Mouse (Mus musculus) right cerebral cortex, postnatal 14 days (tissue): ENCODE results near the gene Gbf1.

ENCODE experiments used
- DNase-seq: peaks from one replicate; pipeline ENCODE4 v3.0.0; 2022

Gene Gbf1

DNA sequence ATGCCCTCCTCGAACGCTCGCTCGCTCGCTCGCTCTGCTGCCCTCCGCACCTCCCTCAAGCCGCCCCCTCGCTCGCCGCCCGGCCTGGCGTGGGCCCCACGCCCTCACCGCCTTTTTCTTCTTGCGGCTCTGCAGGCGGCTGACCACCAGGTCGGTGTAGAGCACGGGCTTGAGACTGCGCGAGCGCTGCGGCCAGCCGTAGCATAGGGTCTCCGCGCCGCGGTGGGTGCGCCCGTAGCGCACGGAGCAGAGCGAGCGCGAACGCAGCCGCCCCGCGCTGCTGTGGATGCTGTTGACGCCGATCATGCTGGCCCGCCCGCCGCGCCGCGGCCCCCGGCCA is 165.2 kb downstream of the Gbf1 start:
- DNase-seq = peak; percentile 23

DNA sequence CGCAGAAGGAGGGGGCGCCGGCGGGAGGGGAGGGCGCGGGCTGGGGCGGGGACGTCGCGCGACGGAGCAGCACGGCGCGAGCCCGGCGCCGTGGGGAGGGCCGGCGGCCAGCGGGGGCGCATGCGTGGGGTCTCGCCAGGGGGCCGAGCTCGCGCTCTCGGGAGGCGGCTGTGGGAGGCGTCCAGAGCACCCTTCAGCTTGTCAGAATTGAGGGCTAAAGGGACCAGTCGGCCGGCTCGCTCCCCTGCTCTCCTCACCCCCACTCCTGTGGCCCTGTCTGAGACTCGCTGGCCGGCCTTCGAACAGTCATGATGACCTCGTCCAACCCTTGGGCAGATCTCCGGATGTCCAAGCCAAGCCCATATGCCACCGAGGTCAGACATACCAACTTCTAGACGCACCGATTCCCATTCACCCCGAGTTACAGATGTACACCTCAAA is 165.7 kb downstream of the Gbf1 start:
- peak; percentile 70 for DNase-seq

DNA sequence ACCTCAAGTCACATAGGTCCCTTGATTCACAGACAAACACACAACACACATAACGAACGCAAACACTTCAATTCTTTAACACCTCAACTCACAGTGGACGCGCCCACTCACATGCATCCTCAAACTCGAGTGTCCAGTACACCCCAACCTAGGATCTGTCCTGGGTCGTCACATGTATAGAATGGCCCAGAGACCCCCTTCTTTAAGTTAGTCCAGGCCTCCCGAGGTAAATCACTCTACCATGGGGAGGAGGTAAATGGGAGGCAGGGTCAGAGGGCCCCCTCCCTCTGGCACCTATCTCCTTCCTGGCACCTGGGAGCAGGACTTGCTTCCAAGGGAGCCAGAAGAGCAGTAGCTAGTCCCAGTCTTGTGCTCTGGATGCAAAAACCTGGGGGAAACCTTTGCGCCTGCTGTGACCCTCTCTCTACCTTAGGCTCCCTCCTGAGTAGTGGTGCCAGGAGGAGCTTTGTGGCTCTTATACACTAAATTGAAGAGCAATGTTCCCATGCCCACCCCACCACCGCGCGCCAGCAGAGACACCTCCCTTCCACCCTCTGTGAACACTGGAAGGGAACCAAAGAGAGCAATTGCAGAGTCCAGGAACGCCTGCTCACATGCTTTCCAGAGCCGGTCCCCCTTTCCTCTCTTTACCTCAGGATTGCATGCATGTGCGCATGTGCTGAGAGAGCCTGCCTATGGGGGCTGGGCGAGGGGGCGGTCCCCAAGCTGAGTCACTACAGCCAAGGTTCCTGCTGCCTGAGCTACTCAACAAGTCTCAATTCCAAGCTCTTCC is 166.5 kb downstream of the Gbf1 start:
- peak; percentile 87 for DNase-seq

DNA sequence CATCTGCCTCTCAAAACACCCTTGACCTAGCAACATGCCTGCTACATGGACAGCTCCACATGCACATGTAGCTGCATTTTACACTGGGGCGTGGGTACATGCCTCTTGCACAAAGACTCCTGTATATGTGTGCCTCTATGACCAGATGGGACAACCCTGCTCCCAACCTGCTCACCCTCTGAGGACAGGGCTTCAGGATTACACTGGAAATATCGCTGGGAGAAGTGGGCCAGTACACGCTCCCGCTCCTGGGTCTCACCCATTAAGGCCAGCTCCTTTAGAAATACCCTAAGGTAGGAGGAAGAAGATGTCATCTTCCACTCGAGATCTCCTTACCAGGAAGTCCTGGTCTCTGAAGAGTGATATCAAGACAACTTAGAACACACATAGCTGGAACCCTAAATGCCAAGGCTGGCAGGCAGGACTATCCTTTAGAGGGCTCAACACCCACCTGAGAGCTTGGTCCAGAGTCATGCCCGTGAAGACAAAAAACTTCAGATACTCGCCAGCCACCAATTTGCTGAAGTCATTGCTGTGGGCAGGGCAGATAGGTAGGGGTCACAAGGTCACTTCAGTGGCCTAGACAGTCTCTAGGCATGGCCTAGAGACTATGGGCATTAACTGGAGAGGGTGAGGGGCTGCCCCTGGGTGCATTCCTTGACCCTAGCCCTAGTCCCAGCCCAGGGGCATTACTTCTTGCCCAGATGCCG is 167.9 kb downstream of the Gbf1 start:
- no peak for DNase-seq

DNA sequence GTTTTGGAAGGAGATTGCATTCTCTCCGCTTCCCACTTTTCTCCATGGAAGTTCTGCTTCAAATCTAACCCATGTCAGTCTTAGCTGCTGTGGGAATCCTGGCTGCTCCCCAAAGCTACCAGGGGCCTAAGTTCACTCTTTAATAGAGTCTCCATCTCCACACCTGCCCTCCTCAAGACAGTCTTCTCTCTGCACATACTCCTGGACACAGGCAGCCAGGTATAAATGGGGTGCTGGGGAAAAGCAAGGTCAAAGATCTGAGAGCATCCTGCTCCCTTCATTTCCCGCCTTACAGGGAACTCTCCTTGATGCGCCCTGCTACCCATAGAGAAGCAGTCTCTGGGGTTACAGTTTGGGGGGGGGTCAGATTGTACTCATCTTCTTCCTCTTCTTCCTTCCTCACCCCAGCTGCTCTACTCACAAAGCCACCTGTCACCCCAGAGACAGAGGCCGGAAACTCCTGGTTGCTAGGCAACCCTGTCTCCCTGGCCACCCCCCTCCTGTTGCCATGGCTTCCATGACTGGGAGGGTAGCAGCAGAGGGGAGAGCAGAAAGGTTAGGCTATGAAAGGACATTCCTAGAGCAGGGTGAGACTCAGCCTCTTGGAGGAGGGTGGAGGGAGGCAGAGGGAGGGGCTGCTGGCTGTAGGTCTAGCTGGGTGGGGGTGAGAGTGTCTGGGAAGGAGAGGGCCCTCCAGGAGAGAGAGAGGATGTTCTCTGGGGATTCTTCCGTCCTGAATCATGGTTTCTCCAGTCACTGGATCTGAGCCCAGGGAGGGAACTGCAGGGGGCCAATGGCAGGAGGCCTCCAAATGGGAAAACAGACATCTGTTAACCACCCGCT is 169.0 kb downstream of the Gbf1 start:
- DNase-seq = no peak

DNA sequence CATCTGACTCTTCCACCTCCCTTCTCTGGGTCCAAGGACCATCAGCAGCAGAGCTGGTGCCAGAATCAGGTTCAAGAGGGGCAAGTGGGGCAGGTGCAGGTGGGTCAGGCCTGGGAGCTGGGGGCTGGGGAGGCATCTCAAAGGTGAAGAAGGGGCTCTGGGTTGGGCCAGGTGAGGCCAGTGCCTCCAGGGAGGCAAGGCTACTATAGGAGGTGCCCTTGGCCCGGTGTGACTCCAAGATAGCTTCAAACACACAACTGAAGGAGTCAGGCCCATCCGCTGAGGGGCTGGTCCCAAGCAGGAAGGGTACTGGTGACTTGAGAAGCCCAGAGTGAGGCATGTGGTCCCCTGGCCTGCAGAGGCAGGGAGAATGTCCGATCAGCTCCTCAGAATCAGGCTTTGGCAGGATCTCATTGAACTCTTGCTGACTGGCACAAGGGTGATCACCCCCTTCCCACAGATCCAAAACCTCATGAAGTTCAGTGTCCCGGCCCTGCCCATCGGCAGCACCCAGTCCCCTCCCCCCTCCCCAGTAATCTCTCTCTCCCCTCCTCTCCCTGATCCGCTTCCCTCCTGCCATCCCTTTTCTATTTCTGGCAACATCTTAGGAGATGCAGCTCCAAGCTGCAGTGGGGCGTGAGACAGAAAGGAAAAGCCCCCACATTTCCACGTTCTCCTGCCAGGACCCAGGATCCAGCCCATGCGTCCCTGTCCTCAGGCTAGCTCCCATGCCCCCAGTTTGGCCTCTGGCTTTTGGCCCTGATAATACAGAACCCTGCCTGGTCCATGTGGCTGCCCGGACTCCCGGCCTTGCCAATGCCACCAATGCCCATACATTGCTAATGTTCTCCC is 170.1 kb downstream of the Gbf1 start:
- no peak for DNase-seq

DNA sequence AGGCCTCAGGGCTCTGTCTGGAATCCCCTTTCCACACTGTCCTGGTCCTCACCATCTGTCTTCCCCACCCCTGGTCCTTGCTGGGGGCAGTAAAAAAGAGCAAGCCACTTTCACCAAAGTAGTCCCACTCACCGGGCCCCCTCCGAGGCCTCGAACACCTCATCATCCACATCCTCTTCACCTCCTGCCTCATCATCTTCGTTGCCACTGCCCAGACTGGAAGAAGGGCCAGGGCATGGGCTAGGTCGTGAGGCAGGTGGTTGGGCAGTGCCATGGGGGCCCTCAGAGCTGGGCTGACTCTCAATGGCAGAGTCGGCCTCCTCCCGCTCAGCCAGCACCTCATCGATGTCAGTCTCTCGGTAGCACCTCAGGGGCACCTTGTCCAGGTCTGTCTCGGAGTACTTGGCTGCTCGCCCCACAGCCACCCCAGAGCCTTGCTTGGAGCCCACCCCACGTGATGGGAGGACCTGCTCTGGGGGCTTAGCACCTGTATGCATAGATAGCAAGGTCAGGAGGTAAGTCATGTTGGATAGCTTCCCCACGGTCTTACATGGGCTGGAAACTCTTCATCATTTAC is 170.8 kb downstream of the Gbf1 start:
- DNase-seq = no peak

DNA sequence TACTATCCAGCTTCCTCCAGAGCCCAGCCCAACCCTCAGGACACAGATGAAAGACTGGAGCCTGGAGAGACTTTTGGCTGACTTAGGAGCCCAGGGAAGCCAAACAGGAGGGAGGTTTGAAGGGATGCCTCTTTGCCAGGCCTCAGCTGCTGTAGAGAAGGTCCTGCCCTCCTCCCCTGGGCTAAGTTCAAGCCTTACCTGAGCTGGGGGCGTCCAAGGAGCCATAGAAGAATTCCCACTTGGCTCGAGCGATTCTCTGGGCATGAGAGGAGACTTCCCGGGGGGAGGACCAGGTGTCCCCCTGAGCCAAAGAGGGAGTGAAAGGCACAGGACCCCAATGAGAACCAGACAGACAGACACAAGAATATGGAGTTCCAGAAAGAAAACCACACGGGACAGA is 171.4 kb downstream of the Gbf1 start:
- DNase-seq = no peak

DNA sequence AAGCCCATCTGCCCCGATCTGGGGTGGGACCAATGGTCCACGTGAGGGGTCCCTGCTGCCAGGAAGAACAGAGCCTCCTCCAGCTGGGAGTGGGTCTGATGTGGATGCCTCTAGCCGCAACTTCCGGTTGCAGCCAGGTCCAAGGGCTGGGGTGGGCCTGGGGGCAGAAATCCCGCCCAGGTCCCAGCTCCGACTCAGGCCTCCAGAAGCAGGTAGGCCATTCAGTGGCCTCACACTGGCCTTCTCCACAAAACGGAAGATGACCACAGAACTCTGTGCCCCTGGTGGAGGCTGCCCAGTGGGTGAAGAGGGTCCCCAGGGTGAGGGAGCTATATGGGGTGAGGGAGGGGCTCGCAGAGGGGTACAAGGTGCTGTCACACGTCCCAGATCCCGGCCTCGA is 172.1 kb downstream of the Gbf1 start:
- no peak for DNase-seq

DNA sequence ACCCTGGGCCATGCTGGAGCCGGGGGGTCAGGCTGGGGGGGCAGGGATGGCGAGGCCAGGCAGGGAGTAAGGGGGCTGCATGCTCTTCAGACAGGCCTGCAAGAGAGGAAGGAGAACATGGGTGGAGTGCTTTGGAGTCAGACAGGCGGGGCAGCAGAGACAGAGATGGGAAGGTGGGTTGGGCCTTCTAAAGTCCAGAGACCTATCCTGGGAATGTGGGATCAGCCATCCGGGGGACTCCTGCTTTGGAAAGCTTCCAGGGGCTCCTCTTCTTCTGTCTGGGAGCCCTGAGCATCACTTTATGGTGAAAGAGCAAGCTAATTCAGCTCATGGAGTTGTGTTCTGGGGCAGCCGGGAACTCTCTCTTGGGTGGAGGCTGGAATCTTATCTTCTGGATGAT is 172.6 kb downstream of the Gbf1 start:
- DNase-seq = no peak

DNA sequence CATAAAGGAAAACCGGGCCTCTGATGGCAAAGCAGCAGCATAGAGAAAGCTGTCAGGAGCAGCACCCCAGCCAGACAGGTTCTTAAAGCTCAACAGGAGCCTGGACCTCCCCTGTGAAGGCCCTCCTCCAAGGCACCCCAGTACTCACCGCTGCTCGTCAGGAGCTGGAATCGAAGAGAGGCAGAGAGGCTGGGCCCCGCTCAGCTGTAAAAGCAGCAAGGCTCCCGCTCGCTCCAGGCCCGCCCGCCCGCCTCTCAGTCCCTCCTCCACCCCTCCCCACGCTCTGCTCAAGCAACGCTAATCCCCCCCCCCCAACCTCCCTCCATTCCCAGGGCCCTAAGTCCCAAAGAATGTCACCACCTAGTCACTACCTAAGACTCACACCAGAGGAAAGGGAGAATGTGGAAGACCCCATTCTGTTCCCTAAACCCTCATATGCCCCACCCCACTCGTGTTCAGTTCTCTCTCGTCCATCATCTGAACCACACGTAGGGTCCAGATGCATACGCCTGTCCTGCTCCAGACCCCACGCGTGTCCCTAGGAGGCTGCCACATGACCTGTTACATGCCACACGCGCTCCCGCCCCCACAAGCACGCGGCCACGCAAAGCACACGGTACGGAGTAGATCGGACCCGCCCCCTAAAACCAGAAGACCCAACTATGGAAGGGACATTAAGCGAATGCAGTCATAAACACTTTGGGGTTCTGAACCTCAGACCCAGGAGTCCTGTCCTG is 173.9 kb downstream of the Gbf1 start:
- no peak for DNase-seq

DNA sequence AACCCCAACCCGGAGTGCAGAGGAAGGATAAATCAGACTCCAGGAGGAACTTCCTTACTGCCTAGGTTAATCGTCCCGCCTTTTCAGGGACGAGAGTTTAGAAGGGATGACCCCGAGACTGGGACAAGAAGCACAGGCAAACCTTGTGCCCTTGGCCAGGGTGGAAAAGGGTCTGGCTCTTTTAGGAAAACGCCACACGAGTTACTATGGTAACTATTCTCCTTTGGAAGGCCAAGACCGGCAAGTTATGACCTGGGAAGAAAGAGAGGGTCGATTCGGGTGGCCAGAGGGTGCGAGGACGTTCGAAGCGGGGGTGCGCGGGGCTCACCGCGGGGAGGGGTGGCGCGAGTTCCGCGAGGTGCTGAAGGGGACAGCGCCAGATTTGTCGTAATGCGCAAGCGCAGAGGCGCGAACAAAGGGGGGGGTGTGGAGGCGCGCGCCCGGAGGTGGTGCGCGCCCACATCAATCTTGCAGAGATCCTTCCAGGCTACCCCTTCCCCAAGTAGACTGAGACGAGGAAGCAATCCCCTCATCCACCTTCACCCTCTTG is 174.5 kb downstream of the Gbf1 start, which contains the start of gene Psd:
Gene Psd (minus strand): TSS at position 401 of the 550 bp plus-strand sequence.
- peak; percentile 68 for DNase-seq

DNA sequence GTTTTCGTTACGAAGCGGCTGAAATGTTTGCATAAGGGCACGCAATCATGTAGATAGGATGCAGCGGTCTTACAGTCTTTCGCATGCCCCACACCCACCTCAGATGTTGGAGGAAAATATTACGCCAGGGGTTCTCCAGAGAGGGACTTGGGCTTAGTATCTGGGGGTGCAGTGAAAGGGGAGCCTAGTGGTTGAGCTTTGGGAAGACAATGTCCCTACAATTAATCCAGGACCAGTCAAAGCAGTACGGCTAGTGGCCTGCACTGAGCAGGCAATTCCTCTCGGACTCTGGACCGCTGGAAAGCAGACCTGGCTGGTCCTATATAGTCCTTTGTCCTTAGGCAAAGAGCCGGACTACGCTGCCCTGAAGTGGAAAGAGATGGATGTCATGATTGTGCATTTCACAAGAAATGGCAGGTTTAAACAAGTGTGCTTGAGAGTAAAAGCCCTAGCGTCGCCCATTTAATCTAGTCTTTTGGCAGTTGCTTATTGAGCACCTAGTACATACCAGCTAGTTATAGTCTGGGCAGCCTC is 175.3 kb downstream of the Gbf1 start:
- no peak for DNase-seq

DNA sequence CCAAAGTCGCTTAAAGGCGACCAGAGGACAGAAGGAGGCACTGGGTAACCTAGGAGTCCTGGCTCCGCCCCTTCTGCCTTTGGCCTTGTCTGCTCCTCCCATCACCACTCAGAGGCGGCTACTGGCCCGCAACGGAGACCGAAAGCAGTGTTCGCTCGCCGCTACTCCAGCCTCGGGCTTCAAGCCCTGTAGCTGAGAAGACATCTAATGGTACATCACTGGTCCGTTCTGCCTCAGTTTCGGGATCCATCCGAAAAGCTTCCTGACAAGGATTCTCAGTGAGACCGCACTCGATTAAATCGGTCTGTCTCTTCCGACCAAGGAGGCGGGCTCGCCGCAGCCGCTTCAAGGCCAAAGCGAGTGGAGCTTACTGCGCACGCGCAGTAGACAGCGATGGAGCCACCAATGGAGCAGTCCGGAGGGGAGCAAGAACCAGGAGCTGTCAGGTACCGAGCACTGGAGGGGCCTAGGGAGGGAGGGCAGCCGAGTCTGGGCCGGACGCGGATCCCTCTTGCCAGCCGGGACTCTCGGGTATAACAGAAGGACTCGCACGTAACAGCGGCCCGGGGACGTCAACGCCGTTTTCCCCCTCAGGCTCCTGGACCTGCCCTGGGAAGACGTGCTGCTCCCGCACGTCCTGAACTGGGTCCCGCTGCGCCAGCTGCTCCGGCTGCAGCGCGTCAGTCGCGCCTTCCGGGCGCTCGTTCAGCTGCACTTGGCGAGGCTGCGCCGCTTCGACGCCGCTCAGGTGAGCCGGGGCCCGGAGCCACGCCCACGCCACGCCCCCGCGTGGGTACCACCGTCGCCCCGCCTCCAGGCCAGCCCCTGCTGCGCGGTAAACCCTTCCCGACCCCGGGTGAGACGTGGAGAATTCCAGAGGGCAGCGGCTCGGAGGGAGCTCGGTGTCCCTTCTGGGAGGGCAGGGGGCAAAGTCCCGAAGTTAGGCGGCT is 176.0 kb downstream of the Gbf1 start, which contains the start of gene Fbxl15:
Gene Fbxl15 (plus strand): TSS at position 104 of the 950 bp plus-strand sequence.
- peak; percentile 98 for DNase-seq

DNA sequence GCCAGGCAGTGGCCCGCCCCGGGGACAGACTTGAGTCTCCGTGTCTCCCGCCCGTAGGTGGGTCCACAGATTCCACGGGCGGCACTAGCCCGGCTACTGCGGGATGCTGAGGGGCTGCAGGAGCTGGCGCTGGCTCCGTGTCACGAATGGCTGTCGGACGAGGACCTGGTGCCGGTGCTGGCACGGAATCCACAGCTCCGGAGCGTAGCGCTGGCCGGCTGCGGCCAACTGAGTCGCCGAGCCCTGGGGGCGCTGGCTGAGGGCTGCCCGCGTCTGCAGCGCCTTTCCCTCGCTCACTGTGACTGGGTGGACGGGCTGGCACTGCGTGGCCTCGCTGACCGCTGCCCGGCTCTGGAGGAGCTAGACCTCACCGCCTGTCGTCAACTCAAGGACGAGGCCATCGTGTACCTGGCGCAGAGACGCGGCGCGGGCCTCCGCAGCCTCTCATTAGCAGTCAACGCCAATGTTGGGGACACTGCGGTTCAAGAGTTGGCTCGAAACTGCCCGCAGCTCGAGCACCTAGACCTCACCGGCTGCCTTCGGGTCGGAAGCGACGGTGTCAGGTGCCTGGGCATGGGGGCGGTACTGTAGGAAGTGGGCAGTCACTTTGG is 176.8 kb downstream of the Gbf1 start:
- peak; percentile 30 for DNase-seq

DNA sequence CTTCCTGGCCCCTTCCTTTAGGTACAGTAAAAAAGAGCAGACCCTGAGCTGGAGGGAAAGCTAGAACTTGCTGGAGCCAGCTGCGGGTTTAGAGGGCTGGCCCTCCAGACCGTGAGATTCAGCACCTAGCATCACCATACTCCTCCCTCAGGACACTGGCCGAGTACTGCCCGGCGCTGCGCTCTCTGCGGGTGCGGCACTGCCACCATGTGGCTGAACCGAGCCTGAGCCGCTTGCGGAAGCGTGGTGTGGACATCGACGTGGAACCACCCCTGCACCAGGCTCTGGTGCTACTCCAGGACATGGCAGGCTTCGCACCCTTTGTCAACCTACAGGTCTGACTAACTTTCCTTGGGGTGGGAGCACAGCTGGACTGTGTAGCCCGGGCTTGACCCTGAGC is 177.6 kb downstream of the Gbf1 start:
- DNase-seq = peak; percentile 81

DNA sequence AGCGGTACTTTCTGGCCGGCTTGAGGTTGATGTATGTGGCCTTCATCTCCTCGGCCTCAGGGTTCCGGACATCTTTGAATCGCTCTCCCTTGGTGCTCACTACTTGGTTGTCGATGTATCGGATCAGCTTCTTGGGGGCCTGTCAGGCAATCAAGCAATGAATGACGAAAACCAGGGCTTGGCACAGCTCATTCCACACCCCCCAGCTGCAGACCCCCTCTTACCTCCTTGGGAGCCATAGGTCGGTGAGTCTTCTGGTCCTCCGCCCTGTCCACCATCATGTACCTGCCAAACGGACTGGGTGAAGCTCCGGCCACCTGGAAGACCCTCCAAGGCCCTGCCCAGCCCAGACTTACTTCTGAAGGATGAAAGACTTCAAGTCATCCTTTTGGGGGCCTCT is 178.4 kb downstream of the Gbf1 start:
- DNase-seq = no peak

DNA sequence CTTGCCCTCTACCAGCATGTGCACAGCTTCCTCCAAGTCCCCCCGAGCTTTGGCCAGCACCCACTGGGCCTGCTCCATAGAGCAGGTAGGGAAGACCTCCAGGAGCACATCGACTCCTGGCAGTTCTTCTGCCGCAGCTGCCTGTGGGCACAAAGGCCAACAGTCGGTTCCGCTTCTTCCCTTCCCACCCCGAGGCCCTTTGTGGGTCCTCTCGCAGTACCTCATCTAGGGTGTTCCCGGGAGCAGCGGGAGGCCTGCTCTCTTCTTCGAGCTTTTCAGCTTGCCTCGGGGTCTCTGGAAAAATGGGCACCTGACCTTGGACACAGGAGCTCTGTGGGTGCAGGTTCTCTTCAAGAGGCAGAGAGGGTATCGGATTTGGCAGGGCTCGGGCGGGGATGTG is 179.0 kb downstream of the Gbf1 start:
- no peak for DNase-seq

DNA sequence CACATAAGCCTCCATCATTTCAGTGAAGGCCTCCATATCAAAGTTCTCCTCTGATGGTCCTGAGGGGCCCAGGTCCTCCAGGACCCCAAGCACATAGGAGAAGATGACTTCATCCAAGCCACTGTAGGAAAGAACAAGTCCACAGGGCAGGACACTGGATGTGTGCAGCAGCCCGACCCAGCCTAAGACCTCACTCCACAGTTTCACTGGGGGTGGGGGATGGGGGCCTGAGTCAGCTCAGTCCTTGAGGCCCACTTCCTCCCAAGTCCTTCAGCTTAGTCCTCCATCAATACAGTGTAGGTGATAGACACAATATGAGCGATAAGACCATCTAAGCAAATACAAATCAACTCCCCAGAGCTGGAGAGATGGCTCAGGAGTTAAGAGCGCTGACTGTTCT is 179.6 kb downstream of the Gbf1 start:
- no peak for DNase-seq
